Mouse (Mus musculus): ENCODE measurements at regions not wholly inside any gene's neighbourhood (a gene's known extent, or its start where the extent isn't known, plus 50 kb on each side); places are given as distances from the start of the nearest gene placed in this dataset.

GRCm38 (mm10) chr19:27564086-27564485 lies 134.5 kb upstream of the Pum3 start:
- no peak for DNase-seq (ENCODE audit: low read depth, low spot score)

DNA sequence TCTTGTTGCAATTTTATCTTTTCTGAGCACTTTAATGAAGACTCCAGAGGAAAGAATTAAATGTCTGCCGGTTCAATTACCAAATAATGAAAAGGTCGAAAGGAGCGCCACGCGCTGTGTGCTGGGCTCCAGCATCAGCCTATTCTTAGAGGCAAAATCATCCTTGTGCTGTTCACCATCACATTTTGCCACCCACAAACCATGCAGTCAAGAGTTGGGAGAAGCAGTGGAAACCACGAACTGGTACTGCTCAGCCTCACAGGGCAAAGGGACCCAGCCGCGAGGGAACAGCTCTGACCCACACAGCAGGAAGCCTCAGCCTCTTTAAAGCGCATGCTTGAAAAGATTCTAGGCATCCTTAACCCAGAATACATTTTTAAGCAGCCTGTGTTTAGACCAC lies 134.0 kb upstream of the Pum3 start:
- no peak for DNase-seq (ENCODE audit: low read depth, low spot score)

GRCm38 (mm10) chr19:27558199-27558598 lies 128.6 kb upstream of the Pum3 start:
- DNase-seq (ENCODE audit: low read depth, low spot score): no peak

DNA sequence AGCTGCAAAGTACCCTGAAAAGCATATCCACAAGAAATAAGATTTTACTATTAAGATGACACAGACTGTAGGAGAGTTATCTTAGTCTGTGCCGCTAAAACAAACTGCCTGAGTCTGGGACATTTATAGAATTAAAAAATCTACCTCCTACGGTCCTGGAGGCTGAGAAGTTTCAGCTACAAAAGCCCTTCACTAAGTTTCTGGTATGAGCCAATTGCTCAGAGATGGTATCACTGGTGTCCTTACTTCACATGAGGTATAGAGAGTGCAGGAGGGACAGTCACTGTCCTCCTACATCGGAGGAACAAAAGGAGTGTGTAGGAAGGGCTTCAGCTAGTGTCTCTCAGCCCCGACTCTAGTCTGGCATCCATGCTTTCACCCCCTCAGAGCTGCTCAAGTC lies 127.1 kb upstream of the Pum3 start:
- DNase-seq (ENCODE audit: low read depth, low spot score): no peak

- no peak for DNase-seq (ENCODE audit: low read depth, low spot score)
Measured at GRCm38 (mm10) chr19:27554841-27555240, 125.2 kb upstream of the Pum3 start.

DNA sequence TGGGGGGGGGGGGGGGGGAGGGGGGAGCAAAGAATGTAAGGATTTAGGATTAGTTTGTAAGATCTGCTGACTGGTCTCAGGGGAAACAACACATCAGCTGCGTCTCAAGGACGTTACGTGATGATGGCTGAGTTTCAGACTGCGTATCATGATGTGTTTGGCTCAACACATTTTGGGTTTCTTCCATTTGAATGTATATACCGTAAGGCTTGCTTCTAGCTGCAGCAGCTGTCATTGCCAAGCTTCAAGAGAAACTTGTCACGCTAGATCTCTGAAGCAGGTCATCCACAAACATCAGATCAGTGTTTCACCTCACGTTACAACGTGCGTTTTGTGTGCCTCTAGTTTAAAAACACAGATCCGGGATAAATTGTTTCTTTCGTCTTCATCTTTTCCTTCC lies 123.6 kb upstream of the Pum3 start:
- DNase-seq (ENCODE audit: low read depth, low spot score): no peak

- DNase-seq (ENCODE audit: low read depth, low spot score): no peak
Measured at GRCm38 (mm10) chr19:27537746-27538145, 108.1 kb upstream of the Pum3 start.

DNA sequence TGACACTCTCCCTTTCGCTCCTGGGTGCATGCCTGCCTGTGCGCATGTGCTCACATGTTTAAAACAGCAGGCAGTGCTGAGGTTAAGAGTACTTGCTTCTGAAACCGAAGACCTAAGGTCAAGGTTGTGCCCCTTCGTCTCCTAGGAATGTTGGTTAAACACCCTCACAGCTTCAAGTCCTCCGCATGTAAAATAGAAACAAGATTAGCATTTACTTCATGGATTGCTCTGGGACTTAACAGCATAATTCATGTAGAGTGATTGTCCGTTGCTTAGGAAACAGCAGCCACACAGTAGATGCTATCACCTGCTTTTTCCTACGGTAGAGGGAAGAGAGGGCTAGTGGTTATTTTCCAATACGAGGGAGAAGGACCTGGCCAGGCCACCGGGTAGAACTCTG lies 107.4 kb upstream of the Pum3 start:
- DNase-seq (ENCODE audit: low read depth, low spot score): no peak

GRCm38 (mm10) chr19:27527940-27528558 lies 98.4 kb upstream of the Pum3 start:
- DNase-seq (ENCODE audit: low read depth, low spot score): no peak

DNA sequence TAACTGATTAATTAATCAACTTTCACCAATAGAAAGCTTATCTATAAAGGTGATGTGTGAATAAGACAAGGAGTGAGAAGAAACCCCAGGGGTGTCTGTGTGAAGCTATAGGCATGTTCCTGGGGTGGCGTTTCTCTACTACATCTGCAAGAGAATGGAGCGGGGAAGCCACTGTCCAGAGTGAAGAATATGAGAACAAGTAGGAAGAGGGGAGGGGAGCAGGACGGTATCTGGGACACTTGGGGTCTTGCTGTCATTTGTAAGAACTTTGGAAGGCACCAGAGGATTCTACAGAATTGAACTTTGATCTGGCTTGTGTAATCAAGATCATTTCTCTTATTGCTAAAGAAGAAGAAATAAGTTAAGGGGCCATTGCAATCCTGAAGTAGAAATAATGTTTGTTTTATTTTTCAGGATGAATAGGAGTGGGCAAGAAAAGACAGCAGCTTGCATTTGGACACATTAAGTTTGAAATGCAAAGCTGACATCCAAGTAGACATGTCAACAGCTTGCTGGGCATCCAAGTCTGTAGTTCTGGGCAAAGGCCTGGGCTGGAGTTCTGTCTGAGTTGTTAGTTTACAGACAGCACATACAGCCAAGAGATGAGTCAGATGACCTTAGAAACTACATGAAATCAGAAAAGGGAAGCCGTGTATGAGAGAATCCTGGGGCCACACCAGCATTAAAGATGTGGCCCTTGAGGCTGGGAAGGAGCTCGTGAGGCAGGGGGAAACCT lies 89.9 kb upstream of the Pum3 start:
- DNase-seq (ENCODE audit: low read depth, low spot score): no peak

DNA sequence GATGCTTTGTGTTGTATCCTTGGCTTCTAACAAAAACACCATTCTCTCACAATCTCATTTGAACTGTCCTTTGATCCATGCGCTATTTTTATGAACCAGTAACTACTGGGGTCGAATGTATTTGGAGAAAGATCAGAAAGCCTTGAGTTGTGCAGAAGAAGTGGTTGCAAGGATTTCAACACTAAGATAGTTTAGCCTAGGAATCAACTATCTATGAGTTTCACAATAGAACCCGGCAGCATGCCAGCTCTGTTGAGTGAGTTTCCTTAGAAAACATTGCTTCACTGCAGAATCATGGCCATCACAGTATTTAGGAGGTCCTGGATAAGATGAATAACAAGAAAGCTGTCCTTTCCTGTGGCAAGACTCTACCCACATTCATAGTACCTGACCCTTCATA lies 84.6 kb upstream of the Pum3 start:
- no peak for DNase-seq (ENCODE audit: low read depth, low spot score)

DNA sequence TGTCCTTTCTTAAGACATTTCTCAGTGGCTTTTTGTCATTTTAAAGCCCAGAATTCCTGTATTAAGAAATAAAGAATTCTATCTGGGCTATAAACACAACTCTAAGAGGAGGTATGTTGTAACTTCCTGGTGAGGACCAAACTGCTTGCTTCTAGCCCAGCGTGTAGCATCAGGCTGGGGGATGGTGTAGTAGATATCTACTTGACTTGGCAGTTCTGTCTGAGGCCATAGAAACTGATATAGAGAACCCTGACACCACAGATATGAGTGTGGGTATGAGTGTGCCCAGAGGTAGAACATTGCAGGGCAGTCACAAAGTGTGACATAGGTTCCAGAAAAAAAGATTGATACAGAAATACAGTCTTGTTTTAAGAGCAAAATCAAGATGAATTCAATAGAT lies 83.9 kb upstream of the Pum3 start:
- no peak for DNase-seq (ENCODE audit: low read depth, low spot score)

- DNase-seq (ENCODE audit: low read depth, low spot score): peak; percentile 13
Measured at GRCm38 (mm10) chr19:27511340-27511739, 81.7 kb upstream of the Pum3 start.

- no peak for DNase-seq (ENCODE audit: low read depth, low spot score)
Measured at GRCm38 (mm10) chr19:27509956-27510639, 80.5 kb upstream of the Pum3 start.

GRCm38 (mm10) chr19:27498278-27498677 lies 68.7 kb upstream of the Pum3 start:
- no peak for DNase-seq (ENCODE audit: low read depth, low spot score)

DNA sequence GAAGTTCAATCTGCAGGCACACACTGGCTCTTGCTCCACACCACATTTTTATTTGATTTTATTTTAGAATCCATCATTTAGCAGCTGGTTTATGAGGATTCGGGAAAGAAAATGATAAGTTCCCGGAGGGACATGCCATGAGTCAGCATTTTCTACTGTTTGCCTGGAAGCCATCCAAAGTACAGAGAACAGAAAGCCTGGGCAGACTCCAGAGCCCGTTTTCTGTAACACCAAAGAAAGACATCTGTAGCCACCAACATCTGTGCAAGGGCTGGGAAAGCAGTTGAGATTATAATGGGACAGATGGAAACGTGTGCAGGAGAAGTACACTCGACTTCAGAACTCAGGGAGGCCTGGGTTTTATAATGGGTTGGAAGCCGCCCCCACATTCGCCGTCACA lies 62.8 kb upstream of the Pum3 start:
- DNase-seq (ENCODE audit: low read depth, low spot score): no peak

- DNase-seq (ENCODE audit: low read depth, low spot score): no peak
Measured at GRCm38 (mm10) chr19:27491873-27492272, 62.2 kb upstream of the Pum3 start.

DNA sequence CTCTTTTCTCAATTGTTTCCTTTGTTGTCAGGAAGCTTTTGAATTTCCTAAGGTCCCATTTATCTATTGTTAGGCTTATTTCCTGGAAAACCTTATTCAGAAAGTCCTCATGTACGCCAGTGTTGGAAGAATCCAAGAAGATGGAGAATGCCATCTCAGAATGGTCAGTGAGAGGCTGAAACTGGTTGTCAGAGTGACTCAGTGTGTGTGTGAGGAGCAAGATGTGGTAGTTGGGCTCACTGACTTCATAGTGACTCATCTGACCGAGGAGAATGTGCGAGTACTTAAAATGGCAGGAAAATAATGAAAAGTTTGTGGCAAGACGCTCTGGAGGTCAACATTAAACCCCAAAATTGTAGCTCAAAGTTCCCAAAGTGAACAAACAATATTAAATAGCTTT lies 59.4 kb upstream of the Pum3 start:
- DNase-seq (ENCODE audit: low read depth, low spot score): no peak
